Mouse (Mus musculus): ENCODE measurements around the gene Arhgef18. TPM values are rescaled to one million over a fixed set of nuclear protein-coding genes. Genes with fewer than 3 reads are reported as not detected.

Gene Arhgef18
- total RNA-seq (2021): 10 to 100 TPM; 49.0 to 51.3 TPM
- long read RNA-seq, full-length matches to known transcripts: 30 of 54 reads
- long read RNA-seq, partial matches to known transcripts: 12 of 54 reads
- long read RNA-seq, other reads (novel, unspliced or antisense): 12 of 54 reads

GRCm38 (mm10) chr8:3392771-3393710 lies at the start of gene Arhgef18:
Gene Arhgef18 (plus strand): TSS chr8:3393006.
- peak; percentile 79 to 90 for DNase-seq (ENCODE audit: low spot score in 2 of 2)

- DNase-seq (ENCODE audit: low spot score in 2 of 2): no peak
Measured at GRCm38 (mm10) chr8:3345337-3345736, 47.5 kb upstream of the Arhgef18 start.

GRCm38 (mm10) chr8:3346691-3347413 lies 46.0 kb upstream of the Arhgef18 start:
- no peak for DNase-seq (ENCODE audit: low spot score in 2 of 2)

GRCm38 (mm10) chr8:3348142-3348823 lies 44.5 kb upstream of the Arhgef18 start:
- DNase-seq (ENCODE audit: low spot score in 2 of 2): peak in 1 of 2 experiments; percentile 9

- DNase-seq (ENCODE audit: low spot score in 2 of 2): no peak
Measured at GRCm38 (mm10) chr8:3350747-3351146, 42.1 kb upstream of the Arhgef18 start.

GRCm38 (mm10) chr8:3352715-3353114 lies 40.1 kb upstream of the Arhgef18 start:
- no peak for DNase-seq (ENCODE audit: low spot score in 2 of 2)

GRCm38 (mm10) chr8:3353189-3353810 lies 39.5 kb upstream of the Arhgef18 start, which contains the start of gene A430078G23Rik:
Gene A430078G23Rik (plus strand): TSS chr8:3353415.
- no peak for DNase-seq (ENCODE audit: low spot score in 2 of 2)

- no peak for DNase-seq (ENCODE audit: low spot score in 2 of 2)
Measured at GRCm38 (mm10) chr8:3353811-3354442, 38.9 kb upstream of the Arhgef18 start.

GRCm38 (mm10) chr8:3354443-3354812 lies 38.4 kb upstream of the Arhgef18 start:
- DNase-seq (ENCODE audit: low spot score in 2 of 2): no peak

- DNase-seq (ENCODE audit: low spot score in 2 of 2): no peak
Measured at GRCm38 (mm10) chr8:3355586-3355985, 37.2 kb upstream of the Arhgef18 start.

GRCm38 (mm10) chr8:3358060-3358459 lies 34.7 kb upstream of the Arhgef18 start:
- DNase-seq (ENCODE audit: low spot score in 2 of 2): peak; percentile 60 to 90

GRCm38 (mm10) chr8:3367086-3367485 lies 25.7 kb upstream of the Arhgef18 start:
- no peak for DNase-seq (ENCODE audit: low spot score in 2 of 2)

- no peak for DNase-seq (ENCODE audit: low spot score in 2 of 2)
Measured at GRCm38 (mm10) chr8:3368091-3368490, 24.7 kb upstream of the Arhgef18 start.

GRCm38 (mm10) chr8:3375748-3376147 lies 17.1 kb upstream of the Arhgef18 start:
- no peak for DNase-seq (ENCODE audit: low spot score in 2 of 2)

GRCm38 (mm10) chr8:3376641-3377274 lies 16.0 kb upstream of the Arhgef18 start:
- no peak for DNase-seq (ENCODE audit: low spot score in 2 of 2)

- peak; percentile 33 to 72 for DNase-seq (ENCODE audit: low spot score in 2 of 2)
Measured at GRCm38 (mm10) chr8:3387286-3387685, 5.5 kb upstream of the Arhgef18 start.

- no peak for DNase-seq (ENCODE audit: low spot score in 2 of 2)
Measured at GRCm38 (mm10) chr8:3388591-3389338, 4.0 kb upstream of the Arhgef18 start.

GRCm38 (mm10) chr8:3389506-3389905 lies 3.3 kb upstream of the Arhgef18 start:
- DNase-seq (ENCODE audit: low spot score in 2 of 2): no peak

GRCm38 (mm10) chr8:3392293-3392692 lies 513 bp upstream of the Arhgef18 start:
- DNase-seq (ENCODE audit: low spot score in 2 of 2): no peak

Data from layer of hippocampus, adult 18-20 months (tissue).